ENCODE assay signal across 9 mouse cellular contexts in genomic region chr3:55351281-55352052, GRCm38 (mm10).
DNase-seq lines count a peak whose midpoint lies in the region; ATAC-seq lines count a peak whose summit lies in the region.
"Had no signal": no experiment of that assay in that cellular context is flagged by ENCODE, and none has a peak within 500 bp of the region (broad histone marks: within the 10 kb centered on the region; RNA-seq: fewer than 3 reads in every experiment).

No protein-coding gene starts in this region.

- no peak overlapping the region for H3K9ac ChIP-seq in heart, embryonic 13.5 days

- H3K36me3 ChIP-seq in heart, embryonic 13.5 days = no peaks in the 10 kb centered on the region
- no peaks in the 10 kb centered on the region for H3K36me3 ChIP-seq in limb, embryonic 10.5 days

- H3K27ac ChIP-seq in heart, embryonic 13.5 days (replicated peaks) = no peak overlapping the region
- H3K27ac ChIP-seq in limb, embryonic 10.5 days = peak overlapping the region; percentile 43

- no peak for DNase-seq in heart, adult 8-10 months (ENCODE audit: low spot score)
- DNase-seq in forelimb bud, embryonic 11.5 days (ENCODE audit: low read depth, low spot score) = peak; percentile 53
- peak; percentile 44 for DNase-seq in limb, embryonic 10.5 days (ENCODE audit: low spot score)
- peak; percentile 65 to 86 for DNase-seq in right cerebral cortex, postnatal 10 days (ENCODE audit: low spot score in 2 of 2)
- no peak for DNase-seq in ovary, postnatal 10 days (ENCODE audit: low spot score)
- no peak for DNase-seq in urinary bladder, postnatal 14 days (ENCODE audit: low spot score)
- DNase-seq in c-Kit-positive CD71-positive TER-119-positive erythroid progenitor cells, embryonic 14.5 days (ENCODE audit: low spot score) = no peak

- 53% methylated on average over 13 of the region's 13 CpGs for WGBS in heart, embryonic 13.5 days
- WGBS in limb, embryonic 10.5 days = 57% methylated on average over 13 of the region's 13 CpGs

- peaks cover 25% of the 10 kb centered on the region for H3K4me1 ChIP-seq in heart, embryonic 13.5 days
- peaks cover 38% of the 10 kb centered on the region for H3K4me1 ChIP-seq in limb, embryonic 10.5 days
- H3K4me1 ChIP-seq: megakaryocyte, embryonic 14.5 days had no signal

- H3K4me3 ChIP-seq in heart, embryonic 13.5 days = no peak overlapping the region
- no peak overlapping the region for H3K4me3 ChIP-seq in limb, embryonic 10.5 days
- H3K4me3 ChIP-seq: megakaryocyte, embryonic 14.5 days had no signal

- no peak for ATAC-seq in heart, embryonic 13.5 days (ENCODE audit: extremely low read depth, insufficient number of reproducible peaks, low FRiP score, low TSS enrichment)

- 0 out of 2 replicates have a peak overlapping the region, but pooled peaks have one; percentile 13 for H3K4me2 ChIP-seq in heart, embryonic 13.5 days

- H3K9me3 ChIP-seq in heart, embryonic 13.5 days = no peaks in the 10 kb centered on the region
- H3K9me3 ChIP-seq in limb, embryonic 10.5 days (replicated peaks) = no peaks in the 10 kb centered on the region
- H3K9me3 ChIP-seq: megakaryocyte, embryonic 14.5 days had no signal

- H3K27me3 ChIP-seq in heart, embryonic 13.5 days (replicated peaks) = no peaks in the 10 kb centered on the region; the same call in 1 of the 2 replicates
- no peaks in the 10 kb centered on the region for H3K27me3 ChIP-seq in limb, embryonic 10.5 days (ENCODE audit: low read depth, poor library complexity, severe bottlenecking)
- H3K27me3 ChIP-seq: megakaryocyte, embryonic 14.5 days had no signal

Comparison
In these comparisons a context has a peak if more than half of its experiments do, and no peak if none do; other contexts are left out.
1. DNase-seq: peak in forelimb bud, embryonic 11.5 days (single experiment), limb, embryonic 10.5 days (single experiment) and right cerebral cortex, postnatal 10 days (2 of 2); none in heart, adult 8-10 months (single experiment), ovary, postnatal 10 days (single experiment), urinary bladder, postnatal 14 days (single experiment) and c-Kit-positive CD71-positive TER-119-positive erythroid progenitor cells, embryonic 14.5 days (single experiment).